Mouse (Mus musculus): ENCODE data around the gene Gabpb2. TPM values are rescaled to one million over a fixed set of nuclear protein-coding genes. Genes with fewer than 3 reads are reported as not detected.
A peak's percentile ranks its signal among the peaks of the same experiment; 100 is the strongest.

Gene Gabpb2
- polyA plus RNA-seq (2014; fragmentation: Nextera tagmentation; extraction: Ambion mirVana), result 4.7 and 4.8 TPM in 2 replicates

DNA sequence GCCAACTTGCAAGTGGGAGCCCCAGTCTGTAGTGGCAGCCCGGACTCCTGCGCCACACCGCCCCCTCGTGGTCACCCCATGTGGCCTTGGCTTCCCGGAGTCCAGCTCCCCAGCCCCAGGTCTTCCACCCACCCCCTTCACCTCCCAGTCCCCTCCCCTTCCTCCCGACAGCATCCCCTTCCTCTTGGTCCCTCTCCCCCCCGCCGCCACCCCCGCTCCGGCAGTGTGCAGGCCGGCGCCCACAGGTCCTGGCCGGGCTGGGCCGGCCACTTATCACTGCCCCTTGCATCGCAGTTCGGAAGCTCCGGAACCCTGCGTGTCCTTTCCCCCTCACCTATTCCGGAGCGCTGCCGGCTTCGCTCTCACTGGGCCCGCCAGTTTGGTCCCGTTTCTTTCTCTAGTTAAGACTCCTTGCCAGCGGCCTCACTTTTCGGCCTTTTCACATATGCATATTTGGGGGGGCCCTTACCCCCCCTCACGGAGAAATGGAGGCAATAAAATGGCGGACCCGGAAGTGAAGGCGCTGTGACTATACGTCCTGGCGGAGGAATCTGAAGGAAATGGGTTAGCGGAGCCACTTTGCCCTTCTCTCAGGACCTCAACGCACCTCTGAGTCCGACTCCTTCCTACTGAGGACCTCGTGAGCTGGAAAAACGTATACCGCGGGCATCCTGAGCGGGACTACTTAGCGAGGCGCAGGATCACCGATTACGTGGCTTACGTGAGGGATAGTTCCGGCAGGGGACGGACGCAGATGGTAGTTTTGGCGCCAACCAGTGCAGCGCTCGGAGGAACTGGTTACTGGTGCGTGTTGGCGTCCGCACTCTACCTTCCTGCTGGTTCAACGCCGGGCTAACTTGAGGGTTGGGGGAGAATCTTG, at the start of gene Gabpb2:
Gabpb2 (minus strand) TSS at position 662 of the 880 bp plus-strand sequence.
- Histone ChIP-seq H3K27me3 (ENCODE audit: control insufficient read depth, insufficient read depth, low read length) (no peaks in the 10 kb centered on the region), H3K36me3 (ENCODE audit: control insufficient read depth, insufficient read depth, low read length) (peaks cover 9% of the 10 kb centered on the region), H3K9ac (ENCODE audit: low read length) (peak within 1 kb of the TSS; percentile 79), H3K27ac (ENCODE audit: low read depth, low read length) (peak within 1 kb of the TSS; percentile 90), H3K4me1 (ENCODE audit: control insufficient read depth, insufficient read depth, low read length) (peaks cover 6% of the 10 kb centered on the region; the same call in 1 of the 2 replicates), H3K4me3 (ENCODE audit: low read depth, low read length) (peak within 1 kb of the TSS; percentile 57), H3K9me3 (ENCODE audit: control insufficient read depth, low read length) (no peaks in the 10 kb centered on the region), H3K4me2 (ENCODE audit: low read depth) (peak within 1 kb of the TSS; percentile 49)
- ATAC-seq (ENCODE audit: insufficient read depth, low FRiP score, low TSS enrichment) (peak; percentile 90), DNase-seq (ENCODE audit: low spot score) (peak; percentile 94)
- under 1% methylated on average over 52 of the region's 56 CpGs for WGBS

GRCm38 (mm10) chr3:95266052-95266451, 48.3 kb upstream of the Gabpb2 start:
- no peak for ATAC-seq (ENCODE audit: insufficient read depth, low FRiP score, low TSS enrichment)
- DNase-seq (ENCODE audit: low spot score), result no peak
- WGBS, result 95% methylated on average over 3 of the region's 3 CpGs
- Histone ChIP-seq H3K9me3 (ENCODE audit: control insufficient read depth, low read length) (no peaks in the 10 kb centered on the region), H3K4me3 (ENCODE audit: low read depth, low read length) (no peak overlapping the region), H3K4me2 (ENCODE audit: low read depth) (no peak overlapping the region), H3K9ac (ENCODE audit: low read length) (no peak overlapping the region), H3K27me3 (ENCODE audit: control insufficient read depth, insufficient read depth, low read length) (no peaks in the 10 kb centered on the region), H3K27ac (ENCODE audit: low read depth, low read length) (no peak overlapping the region), H3K36me3 (ENCODE audit: control insufficient read depth, insufficient read depth, low read length) (peaks cover 4% of the 10 kb centered on the region), H3K4me1 (ENCODE audit: control insufficient read depth, insufficient read depth, low read length) (no peaks in the 10 kb centered on the region)

- 82% methylated on average over 1 of the region's 1 CpGs for WGBS
- H3K4me1 ChIP-seq (ENCODE audit: control insufficient read depth, insufficient read depth, low read length), result no peaks in the 10 kb centered on the region
- H3K36me3 ChIP-seq (ENCODE audit: control insufficient read depth, insufficient read depth, low read length), result peaks cover 7% of the 10 kb centered on the region
Observed at GRCm38 (mm10) chr3:95264724-95265123, 47.0 kb upstream of the Gabpb2 start.

DNA sequence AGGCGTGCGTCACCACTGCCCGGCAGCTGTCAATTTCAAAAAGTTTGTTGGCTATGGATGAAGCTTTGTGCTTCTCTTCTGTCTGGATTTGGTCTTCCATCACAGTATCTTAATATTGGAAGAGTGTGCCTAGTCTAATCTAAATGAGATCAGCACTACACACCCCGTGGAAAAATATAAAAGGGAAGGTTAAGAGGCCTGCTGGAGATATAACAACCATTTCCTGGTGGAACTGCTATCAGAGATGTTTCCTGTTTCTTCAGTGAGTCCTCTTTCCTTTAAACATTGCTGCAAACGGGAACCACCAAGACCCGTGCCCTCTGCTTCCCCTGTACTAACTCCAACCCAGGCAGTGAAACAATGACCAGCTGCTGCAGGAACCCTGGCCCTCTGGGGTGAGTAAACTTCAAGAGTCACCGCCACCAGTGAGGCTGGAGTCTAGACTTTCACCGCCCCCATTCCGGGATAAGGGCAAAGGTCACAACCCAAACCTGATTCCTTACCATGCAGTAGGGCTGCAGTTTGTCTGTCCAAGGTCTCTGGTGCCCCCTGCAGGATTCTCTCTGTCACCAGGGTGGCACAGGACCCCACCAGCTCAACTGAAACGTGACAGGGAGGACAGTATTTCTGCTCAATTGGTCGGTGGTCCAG, 45.5 kb upstream of the Gabpb2 start:
- H3K27ac ChIP-seq (ENCODE audit: low read depth, low read length), result no peak overlapping the region
- H3K4me2 ChIP-seq (ENCODE audit: low read depth), result no peak overlapping the region
- H3K4me1 ChIP-seq (ENCODE audit: control insufficient read depth, insufficient read depth, low read length), result no peaks in the 10 kb centered on the region
- H3K4me3 ChIP-seq (ENCODE audit: low read depth, low read length), result no peak overlapping the region
- peak; percentile 61 for DNase-seq (ENCODE audit: low spot score)
- no peaks in the 10 kb centered on the region for H3K27me3 ChIP-seq (ENCODE audit: control insufficient read depth, insufficient read depth, low read length)
- ATAC-seq (ENCODE audit: insufficient read depth, low FRiP score, low TSS enrichment), result no peak
- no peak overlapping the region for H3K9ac ChIP-seq (ENCODE audit: low read length)
- H3K9me3 ChIP-seq (ENCODE audit: control insufficient read depth, low read length), result no peaks in the 10 kb centered on the region
- peaks cover 13% of the 10 kb centered on the region for H3K36me3 ChIP-seq (ENCODE audit: control insufficient read depth, insufficient read depth, low read length)
- 46% methylated on average over 11 of the region's 11 CpGs for WGBS

More at GRCm38 (mm10) chr3:95264724-95265123, 47.0 kb upstream of the Gabpb2 start:
- Histone ChIP-seq H3K27ac (ENCODE audit: low read depth, low read length) (no peak overlapping the region), H3K27me3 (ENCODE audit: control insufficient read depth, insufficient read depth, low read length) (no peaks in the 10 kb centered on the region), H3K4me2 (ENCODE audit: low read depth) (no peak overlapping the region), H3K9ac (ENCODE audit: low read length) (no peak overlapping the region), H3K9me3 (ENCODE audit: control insufficient read depth, low read length) (no peaks in the 10 kb centered on the region), H3K4me3 (ENCODE audit: low read depth, low read length) (no peak overlapping the region)
- ATAC-seq (ENCODE audit: insufficient read depth, low FRiP score, low TSS enrichment), result no peak
- no peak for DNase-seq (ENCODE audit: low spot score)

- no peak for ATAC-seq (ENCODE audit: insufficient read depth, low FRiP score, low TSS enrichment)
- H3K9ac ChIP-seq (ENCODE audit: low read length), result no peak overlapping the region
- no peaks in the 10 kb centered on the region for H3K9me3 ChIP-seq (ENCODE audit: control insufficient read depth, low read length)
- H3K36me3 ChIP-seq (ENCODE audit: control insufficient read depth, insufficient read depth, low read length), result peaks cover 17% of the 10 kb centered on the region
- no peak overlapping the region for H3K4me2 ChIP-seq (ENCODE audit: low read depth)
- H3K27ac ChIP-seq (ENCODE audit: low read depth, low read length), result no peak overlapping the region
- WGBS, result 90% methylated on average over 4 of the region's 4 CpGs
- no peak for DNase-seq (ENCODE audit: low spot score)
- no peaks in the 10 kb centered on the region for H3K27me3 ChIP-seq (ENCODE audit: control insufficient read depth, insufficient read depth, low read length)
- H3K4me3 ChIP-seq (ENCODE audit: low read depth, low read length), result no peak overlapping the region
- no peaks in the 10 kb centered on the region for H3K4me1 ChIP-seq (ENCODE audit: control insufficient read depth, insufficient read depth, low read length)
Observed at GRCm38 (mm10) chr3:95261975-95262374, 44.3 kb upstream of the Gabpb2 start.

- DNase-seq (ENCODE audit: low spot score), result no peak
- H3K9me3 ChIP-seq (ENCODE audit: control insufficient read depth, low read length), result no peaks in the 10 kb centered on the region
- 79% methylated on average over 5 of the region's 5 CpGs for WGBS
- no peak overlapping the region for H3K9ac ChIP-seq (ENCODE audit: low read length)
- H3K4me2 ChIP-seq (ENCODE audit: low read depth), result no peak overlapping the region
- H3K27ac ChIP-seq (ENCODE audit: low read depth, low read length), result no peak overlapping the region
- no peak overlapping the region for H3K4me3 ChIP-seq (ENCODE audit: low read depth, low read length)
- H3K4me1 ChIP-seq (ENCODE audit: control insufficient read depth, insufficient read depth, low read length), result no peaks in the 10 kb centered on the region
- no peak for ATAC-seq (ENCODE audit: insufficient read depth, low FRiP score, low TSS enrichment)
- H3K36me3 ChIP-seq (ENCODE audit: control insufficient read depth, insufficient read depth, low read length), result peaks cover 22% of the 10 kb centered on the region
- no peaks in the 10 kb centered on the region for H3K27me3 ChIP-seq (ENCODE audit: control insufficient read depth, insufficient read depth, low read length)
Observed at GRCm38 (mm10) chr3:95256931-95257330, 39.2 kb upstream of the Gabpb2 start.

DNA sequence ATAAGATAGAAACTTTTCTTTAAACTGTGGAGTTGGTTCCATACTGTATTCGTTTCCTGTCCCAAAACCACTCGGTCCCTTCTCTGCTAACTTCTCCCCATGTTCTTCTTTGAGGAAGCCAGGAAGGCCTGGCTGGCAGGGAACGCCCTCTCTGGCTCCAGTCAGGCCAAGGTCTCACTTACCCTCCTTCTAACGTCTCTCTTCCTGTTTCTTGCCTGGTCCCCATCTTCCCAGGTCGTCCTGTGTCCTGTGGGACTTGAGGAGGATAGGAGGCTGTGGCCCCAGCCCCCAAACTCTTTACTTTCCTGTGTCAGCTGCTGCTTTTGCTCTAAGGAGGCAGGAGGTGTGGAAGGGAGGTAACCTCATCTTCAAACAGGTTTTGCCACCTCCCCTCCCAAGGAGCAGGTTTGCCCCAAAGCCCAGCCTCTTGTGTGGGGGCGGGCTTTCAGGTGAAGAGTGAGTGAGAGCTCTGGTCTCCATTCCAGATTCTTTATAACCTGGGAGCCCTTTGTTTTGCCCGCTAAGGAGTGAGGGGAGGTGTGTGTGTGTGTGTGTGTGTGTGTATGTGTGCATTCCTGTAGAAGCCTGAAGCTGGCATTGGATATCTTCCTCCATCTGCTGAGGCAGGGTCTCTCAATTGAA, 33.2 kb upstream of the Gabpb2 start, which contains the start of gene Bnipl:
Bnipl (minus strand) TSS at position 411 of the 642 bp plus-strand sequence.
- Histone ChIP-seq H3K27me3 (ENCODE audit: control insufficient read depth, insufficient read depth, low read length) (no peaks in the 10 kb centered on the region), H3K4me3 (ENCODE audit: low read depth, low read length) (no peak within 1 kb of the TSS), H3K4me1 (ENCODE audit: control insufficient read depth, insufficient read depth, low read length) (no peaks in the 10 kb centered on the region), H3K27ac (ENCODE audit: low read depth, low read length) (no peak within 1 kb of the TSS), H3K36me3 (ENCODE audit: control insufficient read depth, insufficient read depth, low read length) (peaks cover 3% of the 10 kb centered on the region; the same call in 1 of the 2 replicates), H3K9ac (ENCODE audit: low read length) (no peak within 1 kb of the TSS), H3K4me2 (ENCODE audit: low read depth) (no peak within 1 kb of the TSS), H3K9me3 (ENCODE audit: control insufficient read depth, low read length) (no peaks in the 10 kb centered on the region)
- WGBS, result 65% methylated on average over 7 of the region's 7 CpGs
- no peak for ATAC-seq (ENCODE audit: insufficient read depth, low FRiP score, low TSS enrichment)
- DNase-seq (ENCODE audit: low spot score), result no peak

DNA sequence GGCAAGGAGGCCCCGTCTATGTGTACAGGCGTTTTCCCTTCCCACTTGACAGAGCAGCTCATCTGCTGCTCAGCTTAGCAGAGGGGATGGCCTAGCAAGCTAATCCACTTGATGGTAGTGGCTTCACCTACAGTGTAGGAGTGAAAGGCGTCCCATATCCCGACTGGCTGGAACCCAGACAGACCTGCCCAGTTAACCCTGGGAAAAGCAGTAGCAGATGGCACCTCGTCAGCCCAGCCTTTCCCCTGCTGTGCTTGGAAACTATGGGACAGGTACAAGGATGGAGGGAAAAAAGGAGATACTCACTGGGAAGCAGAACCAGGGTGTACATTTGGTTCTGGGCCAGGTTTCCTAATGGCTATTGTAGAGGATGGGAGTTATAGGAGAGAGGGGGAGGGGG, 32.6 kb upstream of the Gabpb2 start:
- H3K4me1 ChIP-seq (ENCODE audit: control insufficient read depth, insufficient read depth, low read length), result no peaks in the 10 kb centered on the region
- 80% methylated on average over 5 of the region's 5 CpGs for WGBS

More for the DNA sequence above, 32.6 kb upstream of the Gabpb2 start:
- Histone ChIP-seq H3K27me3 (ENCODE audit: control insufficient read depth, insufficient read depth, low read length) (no peaks in the 10 kb centered on the region), H3K36me3 (ENCODE audit: control insufficient read depth, insufficient read depth, low read length) (peaks cover 3% of the 10 kb centered on the region; the same call in 1 of the 2 replicates), H3K9me3 (ENCODE audit: control insufficient read depth, low read length) (no peaks in the 10 kb centered on the region), H3K4me2 (ENCODE audit: low read depth) (no peak overlapping the region), H3K4me3 (ENCODE audit: low read depth, low read length) (no peak overlapping the region), H3K9ac (ENCODE audit: low read length) (no peak overlapping the region), H3K27ac (ENCODE audit: low read depth, low read length) (no peak overlapping the region)
- ATAC-seq (ENCODE audit: insufficient read depth, low FRiP score, low TSS enrichment), result no peak
- no peak for DNase-seq (ENCODE audit: low spot score)
